Mouse (Mus musculus) erythroblast, embryonic 14.5 days (primary cell): ENCODE measurements around the gene Fam78a. TPM values are rescaled to one million over a fixed set of nuclear protein-coding genes. Genes with fewer than 3 reads are reported as not detected.
"Not testable (repeated sequence)": the region's sequence is repeated elsewhere in the genome, so short reads cannot be mapped to it uniquely, and the experiment has no call there.

Experiments used
- H3K27me3 ChIP-seq: 2 replicates; pipeline ENCODE4 v1.6.1; 2012; ENCODE audit warnings: inconsistent platforms; ENCODE audit not compliant: control insufficient read depth
- H3K36me3 ChIP-seq: 2 replicates; pipeline ENCODE4 v1.6.1; 2012; ENCODE audit warnings: mild to moderate bottlenecking, inconsistent platforms; ENCODE audit not compliant: control insufficient read depth
- H3K4me1 ChIP-seq: 2 replicates; pipeline ENCODE4 v1.6.1; 2012; ENCODE audit warnings: inconsistent platforms; ENCODE audit not compliant: control insufficient read depth
- H3K4me3 ChIP-seq: replicated peaks from 2 replicates; pipeline ENCODE3; 2012; ENCODE audit warnings: moderate library complexity, mild to moderate bottlenecking, inconsistent platforms
- H3K9me3 ChIP-seq: 2 replicates; pipeline ENCODE4 v1.6.1; 2012; ENCODE audit warnings: low read length, inconsistent platforms, mixed read lengths; ENCODE audit not compliant: control insufficient read depth
- GATA1 ChIP-seq: IDR thresholded peaks from 2 replicates; pipeline ENCODE4 v1.6.1; 2012; ENCODE audit warnings: low read length, inconsistent platforms, mixed read lengths
- TAL1 ChIP-seq: IDR thresholded peaks from 3 replicates; pipeline ENCODE4 v1.6.1; 2012; ENCODE audit warnings: low read length, inconsistent platforms, mixed read lengths
- polyA plus RNA-seq: library from polyadenylated mRNA; stranded (reverse); fragments of >175 nt; gene quantifications from 2 replicates; pipeline ENCODE4 v1.2.3, GENCODE M21; 2012

Gene Fam78a
- polyA plus RNA-seq, 1 experiment, result 12.5 TPM

- H3K27me3 ChIP-seq, result no peaks in the 10 kb centered on the region
- no peak for TF ChIP-seq GATA1
- no peak for TF ChIP-seq TAL1
- H3K4me3 ChIP-seq, result no peak overlapping the region
- H3K4me1 ChIP-seq, result peaks cover 5% of the 10 kb centered on the region
- no peaks in the 10 kb centered on the region for H3K9me3 ChIP-seq
- H3K36me3 ChIP-seq, result peaks cover 93% of the 10 kb centered on the region
These were observed 39.3 kb downstream of the Fam78a start for GRCm38 (mm10) chr2:32045375-32045774.

GRCm38 (mm10) chr2:32043836-32044235 is 40.8 kb downstream of the Fam78a start:
- no peak for TF ChIP-seq TAL1
- no peak for TF ChIP-seq GATA1
- Histone ChIP-seq H3K4me3 (no peak overlapping the region), H3K9me3 (no peaks in the 10 kb centered on the region), H3K27me3 (no peaks in the 10 kb centered on the region), H3K36me3 (peaks cover 93% of the 10 kb centered on the region), H3K4me1 (peaks cover 5% of the 10 kb centered on the region)

GRCm38 (mm10) chr2:32041087-32041486 is 43.6 kb downstream of the Fam78a start:
- no peak for TF ChIP-seq TAL1
- no peak for TF ChIP-seq GATA1
- Histone ChIP-seq H3K36me3 (peaks cover 95% of the 10 kb centered on the region), H3K9me3 (no peaks in the 10 kb centered on the region), H3K4me1 (peaks cover 5% of the 10 kb centered on the region), H3K4me3 (no peak overlapping the region), H3K27me3 (no peaks in the 10 kb centered on the region)

GRCm38 (mm10) chr2:32040646-32041045 is 44.0 kb downstream of the Fam78a start:
- H3K4me3 ChIP-seq, H3K4me1 ChIP-seq, H3K27me3 ChIP-seq, H3K9me3 ChIP-seq: not testable (repeated sequence)
- peaks cover 95% of the 10 kb centered on the region for H3K36me3 ChIP-seq

GRCm38 (mm10) chr2:32038661-32039081 is 46.0 kb downstream of the Fam78a start:
- Histone ChIP-seq H3K36me3 (peaks cover 96% of the 10 kb centered on the region), H3K4me1 (peaks cover 4% of the 10 kb centered on the region), H3K27me3 (no peaks in the 10 kb centered on the region), H3K9me3 (no peaks in the 10 kb centered on the region), H3K4me3 (no peak overlapping the region)
- no peak for TF ChIP-seq GATA1
- no peak for TF ChIP-seq TAL1

- peaks cover 4% of the 10 kb centered on the region for H3K4me1 ChIP-seq
- TF ChIP-seq TAL1 (no peak), GATA1 (no peak)
- H3K36me3 ChIP-seq, result peaks cover 98% of the 10 kb centered on the region
- H3K27me3 ChIP-seq, result no peaks in the 10 kb centered on the region
- no peaks in the 10 kb centered on the region for H3K9me3 ChIP-seq
- no peak overlapping the region for H3K4me3 ChIP-seq
These were observed 47.3 kb downstream of the Fam78a start for GRCm38 (mm10) chr2:32037279-32037858.

- Histone ChIP-seq H3K9me3 (no peaks in the 10 kb centered on the region), H3K4me1 (no peaks in the 10 kb centered on the region), H3K36me3 (peaks cover 98% of the 10 kb centered on the region), H3K4me3 (no peak overlapping the region), H3K27me3 (no peaks in the 10 kb centered on the region)
- no peak for TF ChIP-seq TAL1
- TF ChIP-seq GATA1, result no peak
These were observed 50.5 kb downstream of the Fam78a start for GRCm38 (mm10) chr2:32034206-32034605.

GRCm38 (mm10) chr2:32033436-32033835 is 51.2 kb downstream of the Fam78a start:
- H3K4me1 ChIP-seq, result no peaks in the 10 kb centered on the region

GRCm38 (mm10) chr2:32029636-32030035 is 55.0 kb downstream of the Fam78a start:
- Histone ChIP-seq H3K36me3 (peaks cover 94% of the 10 kb centered on the region), H3K27me3 (no peaks in the 10 kb centered on the region), H3K9me3 (no peaks in the 10 kb centered on the region), H3K4me3 (no peak overlapping the region), H3K4me1 (no peaks in the 10 kb centered on the region)
- no peak for TF ChIP-seq TAL1
- no peak for TF ChIP-seq GATA1

More at GRCm38 (mm10) chr2:32033436-32033835, 51.2 kb downstream of the Fam78a start:
- no peak overlapping the region for H3K4me3 ChIP-seq
- TF ChIP-seq GATA1, result no peak
- TF ChIP-seq TAL1, result no peak
- H3K9me3 ChIP-seq, result no peaks in the 10 kb centered on the region
- H3K27me3 ChIP-seq, result no peaks in the 10 kb centered on the region
- H3K36me3 ChIP-seq, result peaks cover 97% of the 10 kb centered on the region

GRCm38 (mm10) chr2:32024372-32024771 is 60.3 kb downstream of the Fam78a start:
- H3K4me3 ChIP-seq, result no peak overlapping the region
- no peaks in the 10 kb centered on the region for H3K27me3 ChIP-seq
- peaks cover 93% of the 10 kb centered on the region for H3K36me3 ChIP-seq
- peaks cover 14% of the 10 kb centered on the region for H3K4me1 ChIP-seq
- no peak for TF ChIP-seq TAL1
- H3K9me3 ChIP-seq, result no peaks in the 10 kb centered on the region
